Mouse (Mus musculus) heart, adult 18-20 months (tissue): ENCODE measurements at regions not wholly inside any gene's neighbourhood (a gene's known extent, or its start where the extent isn't known, plus 50 kb on each side); places are given as distances from the start of the nearest gene placed in this dataset.

Source experiments
- DNase-seq, 2 experiments: peaks; one replicate each; pipeline ENCODE4 v3.0.0; 2021 to 2022; ENCODE audit warnings: mixed read lengths in 1 of 2

- peak; percentile 33 to 65 for DNase-seq
Measured at GRCm38 (mm10) chr6:70714239-70714638, 77.8 kb downstream of the Rpia start.

GRCm38 (mm10) chr6:70713665-70714064 is 78.4 kb downstream of the Rpia start:
- DNase-seq = no peak

GRCm38 (mm10) chr6:70713118-70713517 is 78.9 kb downstream of the Rpia start:
- DNase-seq = no peak

GRCm38 (mm10) chr6:70709338-70710055 is 82.5 kb downstream of the Rpia start:
- DNase-seq = peak; percentile 58 to 59

- no peak for DNase-seq
Measured at GRCm38 (mm10) chr6:70695596-70695995, 96.4 kb downstream of the Rpia start.
